Mouse (Mus musculus) heart, postnatal 25 days (tissue): ENCODE measurements around the gene Spryd3. TPM values are rescaled to one million over a fixed set of nuclear protein-coding genes. Genes with fewer than 3 reads are reported as not detected.
A peak's percentile ranks its signal among the peaks of the same experiment; 100 is the strongest.

Experiments used
- DNase-seq: peaks from one replicate; pipeline ENCODE4 v3.0.0; 2022; ENCODE audit warnings: low spot score
- intact Hi-C: fragments of 180-260 bp; cut with DNase I; formaldehyde crosslinking; loops from one replicate; pipeline ENCODE4 v1.15.1; 2025
- total RNA-seq, 2 experiments: library from RNA; stranded (reverse); gene quantifications; 2 replicates each; pipeline ENCODE4 v1.2.3; 2021

Gene Spryd3
- total RNA-seq, 2 experiments from 2014 or later = 13.2 to 15.1 TPM

DNA sequence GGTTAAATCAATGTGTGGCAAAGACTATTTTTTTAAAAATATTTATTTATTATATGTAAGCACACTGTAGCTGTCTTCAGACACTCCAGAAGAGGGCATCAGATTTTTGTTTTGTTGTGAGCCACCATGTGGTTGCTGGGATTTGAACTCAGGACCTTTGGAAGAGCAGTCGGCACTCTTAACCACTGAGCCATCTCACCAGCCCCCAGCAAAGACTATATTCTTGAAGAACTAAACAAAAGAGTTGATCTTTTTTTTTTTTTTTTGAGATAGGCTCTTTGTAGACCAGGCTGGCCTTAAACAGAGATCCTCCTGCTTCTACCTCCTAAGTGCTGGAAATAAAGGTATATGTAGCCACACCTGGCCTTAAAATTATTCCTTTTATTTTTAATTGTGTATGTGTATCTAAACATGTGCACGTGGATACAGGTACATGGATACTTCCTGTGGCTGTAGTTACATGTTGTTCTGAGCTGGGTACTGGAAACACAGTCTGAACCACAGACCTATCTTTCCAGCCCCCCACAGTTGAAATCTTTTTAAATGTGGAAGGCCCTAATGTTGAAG lies 58.8 kb downstream of the Spryd3 start:
- intact Hi-C loops = no loop called here
- DNase-seq = no peak

DNA sequence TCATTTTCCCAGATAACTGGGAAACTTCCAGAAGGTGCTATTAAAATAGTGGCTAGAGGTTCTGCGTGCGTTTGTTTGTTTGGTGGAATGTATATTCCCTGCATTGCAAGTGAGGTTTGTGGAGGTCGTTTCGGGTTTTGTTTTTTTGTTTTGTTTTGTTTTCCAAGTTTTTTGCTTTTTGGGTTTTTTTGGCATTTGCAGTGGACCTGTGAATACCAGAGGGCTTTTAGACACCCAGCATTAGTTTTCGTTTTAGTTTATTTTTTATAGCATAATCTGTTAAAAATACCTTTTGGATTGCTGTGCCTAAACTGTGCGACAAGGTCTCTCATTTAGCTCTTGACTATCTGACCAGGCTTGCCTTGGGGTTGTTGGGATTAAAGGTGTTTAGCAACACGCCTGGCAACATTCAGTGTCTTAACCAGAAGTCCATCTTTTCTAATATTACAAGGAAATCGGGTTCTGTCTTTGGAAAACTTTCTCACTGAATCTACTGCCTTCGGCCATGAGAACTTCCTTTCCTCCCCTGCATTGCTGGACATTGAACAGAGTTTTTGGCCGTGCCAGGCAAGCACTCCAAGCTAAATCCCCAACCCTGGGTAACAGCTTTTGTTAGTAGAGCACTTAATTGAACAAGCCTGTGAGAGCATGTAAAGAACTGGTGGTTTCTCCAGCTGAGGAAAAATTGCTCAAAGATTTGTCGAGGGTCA lies 61.0 kb downstream of the Spryd3 start:
- DNase-seq = no peak
- intact Hi-C loops = no loop called here

DNA sequence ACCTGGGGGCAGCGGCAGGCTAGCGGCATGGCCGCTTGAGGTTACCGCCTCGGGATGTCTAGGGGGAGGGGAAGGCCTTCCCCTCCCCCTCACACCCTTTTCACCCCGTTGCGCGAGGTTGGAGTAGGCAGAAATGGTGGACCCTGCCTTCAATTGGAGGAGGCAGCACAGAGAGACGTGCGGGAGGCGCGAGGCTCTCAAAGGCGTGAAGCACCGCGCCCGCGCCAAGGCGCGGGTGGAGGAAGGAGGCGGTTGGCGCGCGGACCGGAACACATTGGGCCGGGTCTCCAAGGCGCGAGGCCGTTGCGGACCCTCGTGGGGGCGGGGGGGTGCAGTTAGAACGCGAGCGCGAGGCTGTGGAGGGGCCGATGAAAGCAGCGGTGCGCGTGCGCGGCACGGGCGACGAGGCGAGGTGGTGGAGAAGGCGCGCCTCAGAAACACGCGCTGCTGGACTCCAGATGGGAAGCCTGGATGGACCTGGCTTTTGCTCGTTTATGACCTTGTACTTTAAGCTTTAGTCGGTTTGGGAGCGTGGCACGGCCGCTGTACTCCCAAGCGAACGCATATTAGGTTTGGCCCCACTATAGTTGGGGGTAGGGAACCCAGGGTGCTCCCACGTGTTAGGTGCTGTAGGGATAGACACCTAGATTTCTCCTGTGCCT lies 61.8 kb downstream of the Spryd3 start:
- intact Hi-C loops = no loop called here
- DNase-seq = peak; percentile 35

DNA sequence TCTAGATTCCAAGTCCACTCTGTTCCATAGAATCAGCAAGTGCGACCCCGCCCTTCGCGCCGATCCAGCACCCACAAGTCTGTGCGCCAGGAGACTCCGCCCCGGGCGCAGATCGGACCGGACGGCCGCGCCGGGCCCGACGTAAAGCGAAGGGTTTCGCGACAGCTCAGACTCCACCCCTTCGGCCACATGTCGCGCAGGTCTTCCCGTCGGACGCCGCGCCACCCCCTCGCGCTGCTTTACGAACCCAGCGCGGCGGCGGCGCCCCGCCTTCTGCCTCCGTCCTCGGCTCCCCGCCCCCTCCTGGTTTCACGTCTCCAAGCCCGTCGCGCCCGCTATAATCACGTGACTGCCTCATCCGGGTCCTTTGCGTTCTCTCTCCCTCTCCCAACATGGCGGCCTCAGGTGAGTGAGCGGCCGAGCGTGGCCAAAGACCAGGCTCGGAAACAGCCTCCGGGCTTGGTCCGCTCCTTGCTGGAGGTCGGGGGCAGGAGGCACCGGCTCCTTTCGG lies 62.4 kb downstream of the Spryd3 start, which contains the start of gene Eif4b:
Gene Eif4b, plus strand, starts transcription at position 215 of the 511 bp plus-strand sequence.
- DNase-seq = peak; percentile 99
- intact Hi-C loops = no loop called here

DNA sequence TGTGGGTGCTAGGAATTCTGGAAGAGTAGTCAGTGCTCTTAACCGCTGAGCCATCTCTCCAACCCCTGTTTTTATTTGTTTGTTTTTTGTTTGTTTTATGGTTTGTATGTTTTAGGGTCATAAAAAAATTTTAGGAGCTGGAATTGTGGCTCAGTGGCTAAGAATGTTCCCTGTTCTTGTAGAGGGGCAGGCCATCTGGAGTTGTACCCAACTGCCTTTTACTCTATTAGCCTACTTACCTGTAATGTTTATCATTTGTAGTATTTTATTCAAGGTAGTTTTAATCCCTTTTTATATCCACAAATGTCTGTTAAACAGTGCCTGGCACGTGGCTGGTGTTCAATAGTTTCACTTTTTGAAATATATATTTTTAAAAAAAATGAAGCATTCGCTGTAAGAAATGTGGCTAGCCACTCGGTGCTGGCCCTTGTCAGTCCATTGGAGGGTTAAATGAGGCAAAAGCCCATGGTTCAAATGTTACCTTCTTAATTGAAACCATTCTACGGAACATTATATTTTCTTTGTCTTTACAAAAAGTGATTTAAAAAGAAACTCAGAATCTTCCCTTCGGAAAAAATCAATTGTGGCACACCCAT lies 63.0 kb downstream of the Spryd3 start:
- intact Hi-C loops = no loop called here
- DNase-seq = no peak

DNA sequence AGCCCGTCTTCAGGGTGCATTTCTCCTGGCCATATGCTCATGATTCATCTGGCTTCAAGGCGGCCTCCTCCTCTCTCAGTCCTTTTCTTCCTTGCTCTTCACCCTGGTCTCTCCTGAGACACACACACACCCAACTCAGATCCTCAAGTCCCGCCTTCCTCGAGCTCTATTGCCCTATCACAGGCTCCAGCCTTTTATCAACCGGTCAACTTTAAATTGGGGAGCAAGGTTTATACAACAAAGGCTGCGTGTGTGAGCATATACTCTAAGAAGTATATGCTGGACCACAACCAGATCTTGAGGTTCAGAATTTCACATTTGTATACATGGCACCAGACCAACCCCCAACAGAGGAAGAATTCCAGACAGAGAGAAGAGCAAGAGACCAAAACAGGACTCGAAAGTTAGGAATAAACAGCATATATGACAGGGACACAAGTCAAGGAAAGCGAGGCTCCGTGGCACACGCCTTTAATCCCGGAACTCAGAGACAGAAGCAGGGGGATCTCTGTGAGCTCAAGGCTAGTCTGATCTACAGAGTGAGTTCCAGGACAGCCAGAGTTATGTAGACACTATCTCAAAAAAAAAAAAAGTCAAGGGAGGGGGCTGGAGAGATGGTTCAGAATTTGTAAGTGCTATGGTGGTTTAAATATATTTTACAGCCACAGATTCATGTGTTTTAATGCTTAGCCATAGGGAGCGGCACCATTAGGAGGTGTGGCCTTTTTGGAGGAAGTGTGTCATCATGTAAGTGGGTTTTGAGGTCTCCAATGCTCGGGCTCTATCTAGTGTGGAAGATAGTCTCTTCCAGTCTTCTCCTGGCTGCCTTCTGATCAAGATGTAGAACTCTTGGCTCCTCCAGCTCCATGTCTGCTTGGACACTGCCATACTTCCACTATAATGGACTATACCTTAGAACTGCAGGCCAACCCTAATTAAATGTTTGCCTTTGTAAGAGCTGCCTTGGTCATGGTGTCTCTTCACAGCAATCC lies 65.3 kb downstream of the Spryd3 start:
- intact Hi-C loops = no loop called here
- no peak for DNase-seq

Other genes with a start within 250 kb of the Spryd3 start
- gene Krt76, start 243.3 kb downstream of the Spryd3 start, total RNA-seq = not detected
- not detected for gene Krt4, start 211.5 kb downstream of the Spryd3 start, total RNA-seq
- not detected for gene Krt79, start 195.9 kb downstream of the Spryd3 start, total RNA-seq
- not detected for gene Krt78, start 181.9 kb downstream of the Spryd3 start, total RNA-seq
- 1 to 10 TPM; 2.5 to 2.7 TPM for gene Krt8, start 131.8 kb downstream of the Spryd3 start, total RNA-seq
- 1 to 10 TPM; 3.7 to 4.9 TPM for gene Krt18, start 108.1 kb downstream of the Spryd3 start, total RNA-seq
- 100 to 1,000 TPM; 131 to 144 TPM for gene Eif4b, start 62.5 kb downstream of the Spryd3 start, total RNA-seq
- gene Tns2, start 35.8 kb downstream of the Spryd3 start, total RNA-seq = 100 to 1,000 TPM in 1 of 2 experiments, 10 to 100 TPM in 1; 98.6 to 118 TPM
- gene Igfbp6, start 8.1 kb upstream of the Spryd3 start, total RNA-seq = 10 to 100 TPM; 38.3 to 43.6 TPM
- gene Soat2, start 14.3 kb upstream of the Spryd3 start, total RNA-seq = under 1 TPM in 1 of 2 experiments, not detected in 1; 0.11 TPM
- 10 to 100 TPM; 34.0 to 35.2 TPM for gene Zfp740, start 67.0 kb upstream of the Spryd3 start, total RNA-seq
- gene Csad, start 68.5 kb upstream of the Spryd3 start, total RNA-seq = 10 to 100 TPM; 15.7 to 16.3 TPM
- 1 to 10 TPM; 1.3 TPM for gene Itgb7, start 95.7 kb upstream of the Spryd3 start, total RNA-seq
- 10 to 100 TPM; 17.0 to 20.8 TPM for gene Rarg, start 121.3 kb upstream of the Spryd3 start, total RNA-seq
- gene Gm9918, start 134.3 kb upstream of the Spryd3 start, total RNA-seq = not detected
- 10 to 100 TPM; 15.5 to 18.5 TPM for gene Mfsd5, start 143.2 kb upstream of the Spryd3 start, total RNA-seq
- 1 to 10 TPM in 1 of 2 experiments, under 1 TPM in 1; 0.65 to 1.9 TPM for gene Espl1, start 160.0 kb upstream of the Spryd3 start, total RNA-seq
- 100 to 1,000 TPM; 284 to 288 TPM for gene Pfdn5, start 189.9 kb upstream of the Spryd3 start, total RNA-seq
- 10 to 100 TPM; 21.3 to 23.1 TPM for gene Myg1, start 195.5 kb upstream of the Spryd3 start, total RNA-seq
- 10 to 100 TPM; 10.2 to 11.2 TPM for gene Aaas, start 214.5 kb upstream of the Spryd3 start, total RNA-seq
- not detected for gene Sp7, start 230.9 kb upstream of the Spryd3 start, total RNA-seq